Mouse (Mus musculus) liver, adult 2 months (tissue): ENCODE measurements around the gene Vdac1.

ENCODE experiments used
- CTCF ChIP-seq: fragments of 200-500 bp; IDR thresholded peaks from 2 replicates; pipeline ENCODE4 v1.5.1; 2011; ENCODE audit warnings: low read depth, low read length, control low read depth
- POLR2A ChIP-seq: fragments of 200-500 bp; IDR thresholded peaks from 2 replicates; pipeline ENCODE4 v1.6.1; 2011; ENCODE audit warnings: low read length, control low read depth; ENCODE audit not compliant: insufficient read depth; ENCODE audit errors: extremely low read depth

DNA sequence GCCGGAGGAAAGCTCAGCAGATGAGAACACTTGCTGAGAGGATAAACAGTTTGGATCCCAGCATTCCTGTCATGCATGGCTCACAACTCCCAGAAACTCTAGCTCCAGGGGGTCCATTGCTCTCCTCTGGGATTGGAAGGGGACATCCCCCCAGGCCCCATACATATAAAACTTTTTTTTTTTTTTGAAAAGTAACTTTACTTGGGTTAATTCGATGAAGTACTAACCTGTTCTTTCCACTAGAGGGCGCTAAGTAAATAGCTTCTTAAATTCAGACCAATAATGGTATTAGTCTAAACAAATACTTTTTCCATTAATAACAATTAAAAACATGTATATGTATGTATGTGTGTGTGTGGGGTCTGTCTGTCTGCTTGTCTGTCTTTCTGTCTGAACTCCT lies 24.0 kb downstream of the Vdac1 start:
- TF ChIP-seq POLR2A (no peak), CTCF (no peak)
